Mouse (Mus musculus): ENCODE measurements around the gene Ccdc120. TPM values are rescaled to one million over a fixed set of nuclear protein-coding genes. Genes with fewer than 3 reads are reported as not detected.

Ccdc120 gene
- polyA plus RNA-seq, 1 experiment from 2014 or later = 22.1 TPM

Other genes with a start within 250 kb of the Ccdc120 start
- gene Foxp3, start 177.3 kb downstream of the Ccdc120 start, polyA plus RNA-seq (2015; fragmentation: Nextera tagmentation; extraction: Ambion mirVana) = 0.08 and 0.09 TPM in 2 replicates
- gene Ppp1r3f, start 176.6 kb downstream of the Ccdc120 start, polyA plus RNA-seq (2015; fragmentation: Nextera tagmentation; extraction: Ambion mirVana) = 1.6 and 2.3 TPM in 2 replicates
- gene Ccdc22, start 145.4 kb downstream of the Ccdc120 start, polyA plus RNA-seq (2015; fragmentation: Nextera tagmentation; extraction: Ambion mirVana) = 27.9 and 29.6 TPM in 2 replicates
- gene Cacna1f, start 143.8 kb downstream of the Ccdc120 start, polyA plus RNA-seq (2015; fragmentation: Nextera tagmentation; extraction: Ambion mirVana) = 0.04 TPM in 1 of 2 replicates, not detected in the other
- gene Syp, start 112.4 kb downstream of the Ccdc120 start, polyA plus RNA-seq (2015; fragmentation: Nextera tagmentation; extraction: Ambion mirVana) = 0.93 and 1.4 TPM in 2 replicates
- gene Prickle3, start 93.6 kb downstream of the Ccdc120 start, polyA plus RNA-seq (2015; fragmentation: Nextera tagmentation; extraction: Ambion mirVana) = 9.6 and 10.0 TPM in 2 replicates
- gene Plp2, start 79.5 kb downstream of the Ccdc120 start, polyA plus RNA-seq (2015; fragmentation: Nextera tagmentation; extraction: Ambion mirVana) = 108 and 114 TPM in 2 replicates
- gene Magix, start 69.7 kb downstream of the Ccdc120 start, polyA plus RNA-seq (2015; fragmentation: Nextera tagmentation; extraction: Ambion mirVana) = 0.22 and 0.40 TPM in 2 replicates
- gene Gpkow, start 53.8 kb downstream of the Ccdc120 start, polyA plus RNA-seq (2015; fragmentation: Nextera tagmentation; extraction: Ambion mirVana) = 40.8 and 42.6 TPM in 2 replicates
- gene Wdr45, start 36.6 kb downstream of the Ccdc120 start, polyA plus RNA-seq (2015; fragmentation: Nextera tagmentation; extraction: Ambion mirVana) = 32.0 and 36.1 TPM in 2 replicates
- 0.48 and 0.78 TPM in 2 replicates for gene Gm45208, start 28.7 kb downstream of the Ccdc120 start, polyA plus RNA-seq (2015; fragmentation: Nextera tagmentation; extraction: Ambion mirVana)
- 84.1 and 85.0 TPM in 2 replicates for gene Praf2, start 22.5 kb downstream of the Ccdc120 start, polyA plus RNA-seq (2015; fragmentation: Nextera tagmentation; extraction: Ambion mirVana)
- gene Tfe3, start 11.7 kb upstream of the Ccdc120 start, polyA plus RNA-seq (2015; fragmentation: Nextera tagmentation; extraction: Ambion mirVana) = 26.4 and 27.6 TPM in 2 replicates
- 42.0 and 47.3 TPM in 2 replicates for gene Gripap1, start 38.9 kb upstream of the Ccdc120 start, polyA plus RNA-seq (2015; fragmentation: Nextera tagmentation; extraction: Ambion mirVana)
- gene Kcnd1, start 71.4 kb upstream of the Ccdc120 start, polyA plus RNA-seq (2015; fragmentation: Nextera tagmentation; extraction: Ambion mirVana) = 0.94 and 1.7 TPM in 2 replicates
- gene Otud5, start 90.5 kb upstream of the Ccdc120 start, polyA plus RNA-seq (2015; fragmentation: Nextera tagmentation; extraction: Ambion mirVana) = 45.4 and 49.8 TPM in 2 replicates
- gene Pim2, start 127.4 kb upstream of the Ccdc120 start, polyA plus RNA-seq (2015; fragmentation: Nextera tagmentation; extraction: Ambion mirVana) = 4.1 and 4.8 TPM in 2 replicates
- 45.2 and 50.2 TPM in 2 replicates for gene Slc35a2, start 133.1 kb upstream of the Ccdc120 start, polyA plus RNA-seq (2015; fragmentation: Nextera tagmentation; extraction: Ambion mirVana)
- 138 and 149 TPM in 2 replicates for gene Pqbp1, start 148.4 kb upstream of the Ccdc120 start, polyA plus RNA-seq (2015; fragmentation: Nextera tagmentation; extraction: Ambion mirVana)
- 179 and 181 TPM in 2 replicates for gene Timm17b, start 148.5 kb upstream of the Ccdc120 start, polyA plus RNA-seq (2015; fragmentation: Nextera tagmentation; extraction: Ambion mirVana)
- not detected in 2 replicates for gene Gm10491, start 156.9 kb upstream of the Ccdc120 start, polyA plus RNA-seq (2015; fragmentation: Nextera tagmentation; extraction: Ambion mirVana)
- not detected in 2 replicates for gene Gm10490, start 158.6 kb upstream of the Ccdc120 start, polyA plus RNA-seq (2015; fragmentation: Nextera tagmentation; extraction: Ambion mirVana)
- 0.89 and 0.94 TPM in 2 replicates for gene Pcsk1n, start 168.9 kb upstream of the Ccdc120 start, polyA plus RNA-seq (2015; fragmentation: Nextera tagmentation; extraction: Ambion mirVana)
- gene Eras, start 177.7 kb upstream of the Ccdc120 start, polyA plus RNA-seq (2015; fragmentation: Nextera tagmentation; extraction: Ambion mirVana) = not detected in 2 replicates
- gene Hdac6, start 197.0 kb upstream of the Ccdc120 start, polyA plus RNA-seq (2015; fragmentation: Nextera tagmentation; extraction: Ambion mirVana) = 39.3 and 42.2 TPM in 2 replicates
- 1.1 and 1.9 TPM in 2 replicates for gene Gata1, start 227.2 kb upstream of the Ccdc120 start, polyA plus RNA-seq (2015; fragmentation: Nextera tagmentation; extraction: Ambion mirVana)